In the genomic region with DNA sequence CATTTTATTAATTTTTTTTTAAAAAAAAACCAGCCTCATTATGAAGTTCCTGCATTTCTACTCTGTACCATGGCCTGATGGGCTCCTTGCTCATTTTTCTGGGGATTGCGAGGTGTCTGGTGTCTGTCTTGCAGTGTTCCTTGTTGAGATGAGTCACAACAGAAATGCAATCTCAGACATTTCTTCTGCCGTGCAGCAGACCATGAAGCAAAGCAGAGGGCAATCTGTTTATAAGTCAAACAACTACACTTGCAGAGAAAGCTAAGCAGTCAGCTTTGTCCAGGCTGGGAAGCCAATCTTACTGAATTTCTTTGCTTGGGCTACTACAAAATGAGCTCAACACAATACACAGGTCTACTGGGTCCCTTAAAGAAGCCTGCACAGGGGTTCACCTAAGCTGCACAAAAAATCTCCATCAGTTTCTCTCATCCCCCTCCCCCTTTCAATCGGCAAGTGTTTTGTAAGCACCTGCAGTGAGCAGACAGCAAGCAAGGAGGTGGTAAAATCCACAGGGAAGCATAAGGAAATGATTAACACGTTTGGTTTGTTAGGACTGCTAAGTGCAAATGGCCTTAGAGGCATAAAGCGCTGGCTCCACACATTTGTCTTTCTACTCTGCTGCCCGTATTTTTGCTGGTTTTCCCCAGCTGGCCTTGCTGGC, we compare ENCODE assay signal across 10 mouse cellular contexts.
DNase-seq lines count a peak whose midpoint lies in the region; TF ChIP-seq lines count a peak whose summit lies in the region.
"Had no signal": no experiment of that assay in that cellular context is flagged by ENCODE, and none has a peak within 500 bp of the region (broad histone marks: within the 10 kb centered on the region; RNA-seq: fewer than 3 reads in every experiment).

No protein-coding gene starts in this region.

- peak overlapping the region; percentile 23 for H3K27ac ChIP-seq in bone marrow macrophage, adult 2 months (ENCODE audit: insufficient read depth, low read depth, low read length)
- no peak overlapping the region for H3K27ac ChIP-seq in thymus, adult 2 months (ENCODE audit: control insufficient read depth, insufficient read depth, low read length)
- H3K27ac ChIP-seq: midbrain, embryonic 13.5 days had no signal

- no peak overlapping the region for H3ac ChIP-seq in C2C12 (ENCODE audit: control insufficient read depth, insufficient read length, low read depth)

- H3K4me3 ChIP-seq in C2C12 (ENCODE audit: insufficient read depth, poor library complexity, severe bottlenecking), result no peak overlapping the region
- no peak overlapping the region for H3K4me3 ChIP-seq in bone marrow macrophage, adult 2 months (ENCODE audit: insufficient read depth, low read length)
- H3K4me3 ChIP-seq in thymus, adult 2 months (ENCODE audit: control insufficient read depth, insufficient read depth, low read length), result no peak overlapping the region
- H3K4me3 ChIP-seq: midbrain, embryonic 13.5 days had no signal

- no peaks in the 10 kb centered on the region for H3K27me3 ChIP-seq in C2C12 (ENCODE audit: control insufficient read depth, insufficient read depth, insufficient read length)
- no peaks in the 10 kb centered on the region; the same call in 1 of the 2 replicates for H3K27me3 ChIP-seq in thymus, adult 2 months (ENCODE audit: control insufficient read depth, insufficient read depth, low read length)
- H3K27me3 ChIP-seq: midbrain, embryonic 13.5 days had no signal

- TF ChIP-seq CTCF in C2C12 (IDR thresholded peaks at IDR 0.05; ENCODE audit: control insufficient read depth, insufficient read depth, insufficient read length), result no peak
- TF ChIP-seq CTCF in bone marrow macrophage, adult 2 months (IDR thresholded peaks at IDR 0.05; ENCODE audit: low read depth, low read length), result no peak
- no peak for TF ChIP-seq CTCF in thymus, adult 2 months (IDR thresholded peaks at IDR 0.05; ENCODE audit: borderline replicate concordance, control insufficient read depth, extremely low read depth, insufficient read depth, low read length, poor library complexity)

- H3K79me2 ChIP-seq in C2C12 (ENCODE audit: control insufficient read depth, insufficient read depth), result no peaks in the 10 kb centered on the region

- no peak for TF ChIP-seq POLR2A in bone marrow macrophage, adult 2 months (IDR thresholded peaks at IDR 0.05; ENCODE audit: borderline replicate concordance, low read depth, low read length)
- TF ChIP-seq POLR2A in thymus, adult 2 months (IDR thresholded peaks at IDR 0.05; ENCODE audit: control insufficient read depth, extremely low read depth, insufficient read depth, low read length, poor library complexity), result no peak

- DNase-seq in kidney, adult 9 months, result peak; percentile 29
- DNase-seq in neural tube, embryonic 10.5 days (ENCODE audit: extremely low spot score, low spot score), result peak; percentile 17
- DNase-seq in adrenal gland, postnatal 36 days, result no peak
- DNase-seq in thymus, adult 2 months, result no peak
- DNase-seq in cerebellum, adult 9-10 months, result no peak
- DNase-seq: lung, postnatal 10 days; thymus, postnatal 4 days had no signal

- H3K79me3 ChIP-seq in C2C12 (ENCODE audit: low read depth), result no peaks in the 10 kb centered on the region

- H3K4me1 ChIP-seq in bone marrow macrophage, adult 2 months (ENCODE audit: control insufficient read depth, insufficient read depth, low read length), result peaks cover 9% of the 10 kb centered on the region
- no peaks in the 10 kb centered on the region for H3K4me1 ChIP-seq in thymus, adult 2 months (replicated peaks; ENCODE audit: control insufficient read depth, insufficient read depth, low read length)

- WGBS in thymus, adult 2 months, result 72% methylated on average over 6 of the region's 6 CpGs

- no peaks in the 10 kb centered on the region for H3K36me3 ChIP-seq in C2C12 (ENCODE audit: control insufficient read depth, insufficient read depth)
- no peaks in the 10 kb centered on the region for H3K36me3 ChIP-seq in thymus, adult 2 months (ENCODE audit: control insufficient read depth, insufficient read depth, low read length)
- H3K36me3 ChIP-seq: midbrain, embryonic 13.5 days had no signal

TF ChIP-seq in C2C12, 6 proteins besides CTCF, POLR2A, EP300 and RAD21:
- TF ChIP-seq CEBPB (IDR thresholded peaks at IDR 0.05; ENCODE audit: low read depth), result peak; percentile 36
- no peak for TF ChIP-seq MAX (IDR thresholded peaks at IDR 0.05)
- TF ChIP-seq FOSL1 (IDR thresholded peaks at IDR 0.05; ENCODE audit: insufficient read depth, low read length, poor library complexity, severe bottlenecking), result no peak
- TF ChIP-seq MYOD1 (IDR thresholded peaks at IDR 0.05; ENCODE audit: control insufficient read depth, insufficient read length, low read depth), result no peak
- no peak for TF ChIP-seq USF1 (IDR thresholded peaks at IDR 0.05; ENCODE audit: low read depth)
- no peak for TF ChIP-seq MYOG (IDR thresholded peaks at IDR 0.05; ENCODE audit: control insufficient read depth, extremely low read depth, insufficient read length)

Comparison
In these comparisons a context has a peak if more than half of its experiments do, and no peak if none do; other contexts are left out.
1. DNase-seq: peak in kidney, adult 9 months (single experiment) and neural tube, embryonic 10.5 days (single experiment); none in adrenal gland, postnatal 36 days (0 of 2), thymus, adult 2 months (single experiment) and cerebellum, adult 9-10 months (single experiment).